Mouse (Mus musculus): ENCODE results near the gene Emilin2. TPM values are rescaled to one million over a fixed set of nuclear protein-coding genes. Genes with fewer than 3 reads are reported as not detected.

The Emilin2 gene
- total RNA-seq, 1 experiment from 2014 or later, result 21.3 TPM

GRCm38 (mm10) chr17:71307251-71307790 is 4.5 kb downstream of the Emilin2 start:
- ATAC-seq (replicated peaks in 1 of 2; ENCODE audit: insufficient read depth in 1 of 2, low FRiP score in 2 of 2, low TSS enrichment in 1 of 2, low read depth in 1 of 2, poor library complexity in 2 of 2, severe bottlenecking in 2 of 2), result no peak

GRCm38 (mm10) chr17:71306716-71307115 is 5.1 kb downstream of the Emilin2 start:
- ATAC-seq (replicated peaks in 1 of 2; ENCODE audit: insufficient read depth in 1 of 2, low FRiP score in 2 of 2, low TSS enrichment in 1 of 2, low read depth in 1 of 2, poor library complexity in 2 of 2, severe bottlenecking in 2 of 2), result no peak

GRCm38 (mm10) chr17:71306091-71306490 is 5.7 kb downstream of the Emilin2 start:
- ATAC-seq (replicated peaks in 1 of 2; ENCODE audit: insufficient read depth in 1 of 2, low FRiP score in 2 of 2, low TSS enrichment in 1 of 2, low read depth in 1 of 2, poor library complexity in 2 of 2, severe bottlenecking in 2 of 2), result no peak

DNA sequence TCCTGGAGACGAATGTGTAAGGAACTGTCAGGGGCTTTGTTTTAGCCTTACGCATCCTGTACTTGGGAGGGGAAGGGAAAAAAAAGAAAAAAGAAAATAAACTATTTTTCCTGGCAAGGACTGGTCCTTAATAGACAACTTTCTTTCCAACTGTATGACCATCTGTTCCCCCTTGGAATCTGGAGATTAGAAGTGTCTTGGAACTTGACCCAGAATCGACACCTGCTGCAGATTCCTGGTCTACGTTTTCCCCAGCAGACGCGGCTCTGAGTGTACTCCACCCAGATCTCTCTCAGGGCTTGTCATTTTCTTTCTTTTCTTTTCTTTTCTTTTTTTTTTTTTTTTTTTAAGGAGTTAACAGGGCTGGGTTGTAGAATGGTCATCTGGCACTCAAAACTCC is 8.3 kb downstream of the Emilin2 start:
- no peak for ATAC-seq (replicated peaks in 1 of 2; ENCODE audit: insufficient read depth in 1 of 2, low FRiP score in 2 of 2, low TSS enrichment in 1 of 2, low read depth in 1 of 2, poor library complexity in 2 of 2, severe bottlenecking in 2 of 2)

DNA sequence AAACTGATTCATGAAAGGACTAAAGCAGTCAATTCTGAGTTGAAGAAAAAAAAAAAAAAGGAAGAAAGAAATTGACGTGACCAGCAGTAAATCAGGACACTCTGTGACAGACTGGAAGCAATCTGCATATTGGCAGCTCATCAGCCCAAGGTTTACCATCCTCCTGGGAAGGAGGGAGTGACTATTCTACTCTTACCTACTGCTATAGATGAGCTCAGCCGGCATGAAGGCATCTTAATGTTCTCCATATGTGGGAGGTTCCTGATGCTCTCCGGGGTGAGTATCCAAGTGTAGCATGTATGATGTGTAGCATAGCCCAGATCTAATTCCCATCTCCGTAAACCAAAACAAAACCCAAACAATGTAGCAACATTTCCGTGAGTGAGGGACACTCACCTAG is 10.4 kb downstream of the Emilin2 start:
- no peak for ATAC-seq (replicated peaks in 1 of 2; ENCODE audit: insufficient read depth in 1 of 2, low FRiP score in 2 of 2, low TSS enrichment in 1 of 2, low read depth in 1 of 2, poor library complexity in 2 of 2, severe bottlenecking in 2 of 2)

- ATAC-seq (replicated peaks in 1 of 2; ENCODE audit: insufficient read depth in 1 of 2, low FRiP score in 2 of 2, low TSS enrichment in 1 of 2, low read depth in 1 of 2, poor library complexity in 2 of 2, severe bottlenecking in 2 of 2), result peak; percentile 59 to 74
Measured at GRCm38 (mm10) chr17:71300338-71300737, 11.4 kb downstream of the Emilin2 start.

DNA sequence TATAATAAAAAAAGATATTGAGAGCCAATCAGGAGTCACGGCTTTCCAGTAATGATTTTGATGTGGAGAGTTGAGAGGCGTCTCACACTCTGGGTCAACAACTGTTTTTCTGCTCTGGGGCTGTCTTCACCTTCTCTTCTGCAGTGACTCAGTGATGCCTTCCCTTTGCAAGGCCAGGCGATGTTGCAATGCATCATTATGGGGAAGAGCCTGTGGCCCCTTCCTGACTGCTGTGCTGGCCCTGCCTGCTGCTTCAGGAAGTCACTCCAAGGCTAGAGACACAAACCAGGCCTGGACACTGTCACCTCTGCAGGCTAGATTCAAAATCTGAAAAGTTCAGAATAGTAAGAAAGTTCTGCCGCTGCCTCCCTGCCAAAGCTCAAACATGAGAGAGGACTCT is 11.9 kb downstream of the Emilin2 start:
- peak; percentile 38 to 81; a peak in 1 of 4 replicates for ATAC-seq (replicated peaks in 1 of 2; ENCODE audit: insufficient read depth in 1 of 2, low FRiP score in 2 of 2, low TSS enrichment in 1 of 2, low read depth in 1 of 2, poor library complexity in 2 of 2, severe bottlenecking in 2 of 2)

GRCm38 (mm10) chr17:71294570-71294969 is 17.2 kb downstream of the Emilin2 start:
- peak in 1 of 2 experiments; percentile 36; a peak in 1 of 4 replicates for ATAC-seq (replicated peaks in 1 of 2; ENCODE audit: insufficient read depth in 1 of 2, low FRiP score in 2 of 2, low TSS enrichment in 1 of 2, low read depth in 1 of 2, poor library complexity in 2 of 2, severe bottlenecking in 2 of 2)

DNA sequence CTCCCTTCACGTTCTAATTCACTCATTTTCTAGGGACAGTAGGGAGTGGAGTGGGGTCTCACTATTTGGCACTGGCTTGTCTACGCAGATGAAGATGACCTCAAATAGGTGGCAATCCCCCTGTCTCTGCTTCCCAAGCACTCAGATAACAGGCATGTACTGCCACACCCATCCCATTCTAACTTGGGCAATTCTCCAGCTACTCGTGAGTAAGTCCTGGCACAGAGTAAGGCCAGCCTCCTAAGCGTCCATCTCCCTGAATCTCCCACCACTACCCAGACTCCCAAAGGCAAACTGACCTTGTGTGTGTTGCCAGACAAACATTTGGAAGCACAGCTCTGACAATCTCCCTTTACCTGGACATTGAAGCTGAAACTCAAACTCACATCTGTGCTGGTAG is 18.9 kb downstream of the Emilin2 start:
- ATAC-seq (replicated peaks in 1 of 2; ENCODE audit: insufficient read depth in 1 of 2, low FRiP score in 2 of 2, low TSS enrichment in 1 of 2, low read depth in 1 of 2, poor library complexity in 2 of 2, severe bottlenecking in 2 of 2), result no peak

DNA sequence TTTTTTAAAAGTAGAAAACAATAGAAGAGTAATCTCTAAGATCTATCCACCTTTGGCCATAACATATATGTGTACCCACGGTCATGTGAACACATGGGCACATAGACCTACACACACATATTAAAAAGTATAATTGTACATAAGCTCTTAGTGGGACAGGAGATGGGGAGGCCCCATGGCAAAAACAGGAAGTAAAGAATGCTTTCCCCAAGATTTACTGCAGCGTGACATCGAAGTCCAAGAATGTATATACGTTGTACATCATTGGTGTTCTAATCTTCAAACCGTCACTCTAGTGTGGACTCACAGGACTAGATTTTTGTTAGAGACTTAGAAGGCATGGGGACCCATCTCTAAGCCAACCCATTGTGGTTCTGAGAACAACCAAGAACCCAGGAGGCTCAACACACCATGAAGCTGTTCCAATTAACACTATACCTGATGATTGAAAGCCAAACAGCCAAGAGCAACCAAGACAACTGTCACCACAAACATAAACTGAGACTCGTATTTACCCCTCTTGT is 19.8 kb downstream of the Emilin2 start:
- ATAC-seq (replicated peaks in 1 of 2; ENCODE audit: insufficient read depth in 1 of 2, low FRiP score in 2 of 2, low TSS enrichment in 1 of 2, low read depth in 1 of 2, poor library complexity in 2 of 2, severe bottlenecking in 2 of 2), result no peak

GRCm38 (mm10) chr17:71290486-71291410 is 21.0 kb downstream of the Emilin2 start:
- ATAC-seq (replicated peaks in 1 of 2; ENCODE audit: insufficient read depth in 1 of 2, low FRiP score in 2 of 2, low TSS enrichment in 1 of 2, low read depth in 1 of 2, poor library complexity in 2 of 2, severe bottlenecking in 2 of 2), result no peak

DNA sequence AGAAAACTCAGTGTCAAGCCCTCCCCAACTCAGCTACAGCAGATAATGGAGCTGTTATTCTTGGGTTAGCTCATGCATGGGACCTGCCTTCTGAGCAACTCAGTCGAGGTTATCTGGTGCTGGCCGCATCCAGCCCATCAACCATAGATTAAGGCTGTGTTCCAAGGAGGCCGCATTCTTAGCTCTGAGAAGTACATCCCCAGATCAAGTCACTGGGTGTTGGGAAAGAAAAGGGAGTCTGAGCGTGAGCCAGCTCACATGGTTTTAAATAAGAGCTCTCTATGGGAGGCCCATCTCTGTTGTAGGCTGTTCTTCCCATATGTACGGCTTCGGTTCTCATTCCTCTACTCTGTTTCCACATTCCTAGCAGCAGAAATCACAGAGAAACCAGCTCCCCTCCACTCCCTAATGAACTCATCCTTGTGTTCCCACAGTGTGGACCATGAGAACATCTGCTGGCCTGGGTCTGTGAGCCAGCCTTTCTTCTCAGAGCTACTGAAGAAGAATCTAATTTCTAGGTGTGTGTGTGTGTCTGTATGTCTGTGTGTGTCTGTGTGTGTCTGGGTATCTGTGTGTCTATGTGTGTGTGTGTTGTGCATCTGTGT is 22.1 kb downstream of the Emilin2 start:
- no peak for ATAC-seq (replicated peaks in 1 of 2; ENCODE audit: insufficient read depth in 1 of 2, low FRiP score in 2 of 2, low TSS enrichment in 1 of 2, low read depth in 1 of 2, poor library complexity in 2 of 2, severe bottlenecking in 2 of 2)

- ATAC-seq (replicated peaks in 1 of 2; ENCODE audit: insufficient read depth in 1 of 2, low FRiP score in 2 of 2, low TSS enrichment in 1 of 2, low read depth in 1 of 2, poor library complexity in 2 of 2, severe bottlenecking in 2 of 2), result no peak
Measured at GRCm38 (mm10) chr17:71288808-71289548, 22.8 kb downstream of the Emilin2 start.

DNA sequence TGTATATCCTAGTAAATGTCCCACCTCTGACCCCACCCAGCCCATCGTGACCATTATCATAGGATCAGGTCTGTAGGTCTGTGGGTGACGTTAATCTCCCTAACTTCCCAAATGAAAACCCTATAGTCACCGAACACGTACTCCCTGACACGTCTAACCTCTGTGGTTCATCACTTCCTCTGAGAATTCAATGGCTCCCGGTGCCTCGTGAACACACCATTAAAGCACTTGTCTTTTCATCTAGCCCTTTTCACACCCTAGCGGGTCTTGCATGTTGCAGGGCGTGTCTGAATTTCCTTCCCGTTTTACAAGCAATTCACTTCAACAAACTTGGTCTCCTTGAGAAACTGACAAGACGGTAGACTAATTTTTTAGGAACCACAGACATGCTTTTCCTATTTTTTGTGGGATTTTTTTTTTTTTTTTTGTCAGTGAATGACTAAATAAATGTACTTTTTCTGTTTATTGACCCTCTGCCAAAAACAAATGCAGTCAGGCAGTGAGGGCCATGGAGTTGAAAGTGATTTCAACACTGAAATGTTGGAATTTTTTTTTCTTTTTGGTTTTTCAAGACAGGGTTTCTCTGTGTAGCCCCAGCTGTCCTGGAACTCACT is 23.5 kb downstream of the Emilin2 start:
- ATAC-seq (replicated peaks in 1 of 2; ENCODE audit: insufficient read depth in 1 of 2, low FRiP score in 2 of 2, low TSS enrichment in 1 of 2, low read depth in 1 of 2, poor library complexity in 2 of 2, severe bottlenecking in 2 of 2), result peak; percentile 87 to 89

GRCm38 (mm10) chr17:71287586-71287985 is 24.2 kb downstream of the Emilin2 start:
- no peak for ATAC-seq (replicated peaks in 1 of 2; ENCODE audit: insufficient read depth in 1 of 2, low FRiP score in 2 of 2, low TSS enrichment in 1 of 2, low read depth in 1 of 2, poor library complexity in 2 of 2, severe bottlenecking in 2 of 2)

- ATAC-seq (replicated peaks in 1 of 2; ENCODE audit: insufficient read depth in 1 of 2, low FRiP score in 2 of 2, low TSS enrichment in 1 of 2, low read depth in 1 of 2, poor library complexity in 2 of 2, severe bottlenecking in 2 of 2), result no peak
Measured at GRCm38 (mm10) chr17:71285929-71286328, 25.8 kb downstream of the Emilin2 start.

DNA sequence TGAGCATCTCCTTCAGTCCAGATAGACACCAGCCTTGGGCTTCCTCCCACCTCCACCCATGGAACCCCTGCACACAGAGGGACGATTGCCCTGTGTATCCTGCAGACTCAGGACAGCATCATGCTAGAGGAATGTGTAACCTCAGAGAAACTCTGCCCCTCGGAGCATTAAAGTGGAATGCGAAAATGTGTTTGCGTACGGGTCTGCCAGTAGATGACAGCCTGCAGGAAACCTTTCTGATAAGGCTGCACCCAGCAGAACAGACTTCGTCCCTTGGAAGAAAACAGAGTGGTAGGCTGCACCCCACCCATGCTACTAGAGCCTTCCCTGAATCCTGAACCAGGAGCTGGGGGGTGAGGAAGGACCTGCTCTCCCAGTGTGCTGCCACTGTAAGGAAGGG is 26.9 kb downstream of the Emilin2 start:
- ATAC-seq (replicated peaks in 1 of 2; ENCODE audit: insufficient read depth in 1 of 2, low FRiP score in 2 of 2, low TSS enrichment in 1 of 2, low read depth in 1 of 2, poor library complexity in 2 of 2, severe bottlenecking in 2 of 2), result no peak

Data from hematopoietic stem cell, adult 5-6 weeks (primary cell).